Mouse (Mus musculus): ENCODE measurements around the gene AI854703.

DNA sequence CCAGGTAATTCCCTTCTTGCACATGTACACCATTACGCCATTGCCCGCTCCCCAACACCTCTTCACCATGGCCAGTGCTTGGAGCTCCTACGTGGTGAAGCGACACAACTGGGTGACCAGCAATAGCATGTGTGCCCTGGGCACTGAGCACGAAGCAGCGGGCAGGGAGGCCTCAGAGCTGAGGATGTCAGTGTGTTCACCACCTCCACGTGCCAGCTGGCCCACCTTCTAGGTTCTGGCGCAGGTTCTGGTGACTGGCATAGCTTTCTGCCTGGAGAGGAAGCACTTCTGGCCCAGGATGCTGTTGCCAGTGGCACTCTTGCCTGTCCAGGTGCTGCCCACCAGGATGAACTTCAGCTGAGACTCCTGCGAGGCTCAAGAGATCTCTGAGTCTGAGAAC lies 38.9 kb downstream of the AI854703 start:
- TF ChIP-seq CTCF (IDR thresholded peaks at IDR 0.05; ENCODE audit: low read depth, low read length) = no peak
- TF ChIP-seq GATA1 (IDR thresholded peaks at IDR 0.05; ENCODE audit: borderline replicate concordance, low read length) = no peak
